Mouse (Mus musculus): ENCODE results near the gene Utp18.
"Not testable (repeated sequence)": the region's sequence is repeated elsewhere in the genome, so short reads cannot be mapped to it uniquely, and the experiment has no call there.

Utp18 gene

DNA sequence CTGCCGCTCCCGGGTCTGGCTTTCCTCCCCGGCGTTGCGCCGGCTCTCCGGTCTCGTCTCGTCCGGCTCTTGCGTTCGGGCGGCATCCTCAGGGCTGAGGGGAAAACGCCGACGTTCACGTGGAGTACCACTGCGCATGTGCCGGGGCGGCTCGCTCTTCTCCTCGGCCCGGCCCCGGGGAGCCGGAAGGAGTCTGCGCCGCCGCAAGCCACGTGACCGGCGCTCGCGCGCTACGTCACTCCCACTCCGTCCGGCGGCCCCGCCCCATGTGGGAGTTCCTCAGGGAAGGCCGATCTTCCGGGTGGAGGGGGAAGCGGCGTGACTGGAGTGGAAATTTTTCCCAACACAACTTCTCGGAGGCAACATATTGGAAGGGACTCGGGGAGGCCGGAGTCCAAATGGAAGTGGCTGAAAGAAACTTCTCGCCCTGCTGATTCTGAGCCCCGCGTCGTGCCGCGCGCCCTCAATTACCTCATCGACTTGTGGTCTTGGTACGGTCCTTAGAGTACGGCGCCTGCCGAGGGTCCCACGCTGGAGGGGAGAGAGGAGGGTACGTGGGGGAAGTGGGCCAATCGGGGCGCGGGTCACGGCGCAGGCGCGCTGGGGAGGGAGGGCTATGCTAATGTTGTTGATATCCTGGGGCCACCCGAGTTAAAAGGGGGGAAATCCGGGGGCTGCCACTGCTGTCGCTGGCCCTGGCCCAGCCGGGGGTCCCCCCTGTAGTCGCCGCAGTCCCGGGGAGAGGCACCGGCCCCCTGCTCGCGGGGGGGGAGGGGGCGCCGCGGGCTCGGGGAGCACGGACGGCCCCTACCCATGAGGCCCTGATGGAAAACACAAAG, at the start of gene Utp18, which contains the start of gene Mbtd1:
Utp18 (minus strand) TSS at position 195 of the 839 bp plus-strand sequence.
Mbtd1 (plus strand) TSS at position 281 of the 839 bp plus-strand sequence.
- peak; percentile 98 for DNase-seq

DNA sequence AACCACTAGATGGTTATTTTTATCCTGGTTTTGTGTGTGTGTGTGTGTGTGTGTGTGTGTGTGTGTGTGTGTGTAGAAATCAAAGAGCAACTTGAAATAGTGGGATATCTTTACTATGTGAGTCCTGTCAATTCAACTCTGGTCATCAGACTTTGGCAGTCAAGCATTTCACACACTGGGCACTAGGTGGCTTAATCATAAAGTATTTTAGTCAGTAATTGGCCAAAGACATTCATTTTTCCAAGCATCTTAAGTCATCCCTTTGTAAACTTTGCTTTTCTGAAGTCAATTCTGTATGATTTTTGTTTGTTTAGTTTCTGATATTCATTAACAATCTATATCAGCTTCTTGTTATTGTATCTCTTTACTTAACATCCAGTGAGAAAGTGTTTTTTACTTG, 43.5 kb upstream of the Utp18 start:
- no peak for DNase-seq

DNA sequence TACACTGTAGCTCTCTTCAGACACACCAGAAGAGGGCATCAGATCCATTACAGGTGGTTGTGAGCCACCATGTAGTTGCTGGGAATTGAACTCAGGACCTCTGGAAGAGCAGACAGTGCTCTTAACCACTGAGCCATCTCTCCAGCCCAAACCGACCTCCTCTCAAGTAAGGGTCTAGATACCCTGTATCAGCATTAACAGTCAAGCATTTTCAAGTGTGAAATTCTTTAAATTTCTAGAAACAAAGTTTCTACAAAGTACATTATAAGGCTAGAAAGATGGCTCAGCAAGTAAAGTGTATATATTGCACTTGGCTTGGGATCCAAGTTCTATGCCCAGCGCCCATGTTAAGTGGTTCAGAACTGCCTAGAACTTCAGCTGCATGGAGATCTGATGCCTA, 29.5 kb upstream of the Utp18 start:
- DNase-seq: not testable (repeated sequence)

DNA sequence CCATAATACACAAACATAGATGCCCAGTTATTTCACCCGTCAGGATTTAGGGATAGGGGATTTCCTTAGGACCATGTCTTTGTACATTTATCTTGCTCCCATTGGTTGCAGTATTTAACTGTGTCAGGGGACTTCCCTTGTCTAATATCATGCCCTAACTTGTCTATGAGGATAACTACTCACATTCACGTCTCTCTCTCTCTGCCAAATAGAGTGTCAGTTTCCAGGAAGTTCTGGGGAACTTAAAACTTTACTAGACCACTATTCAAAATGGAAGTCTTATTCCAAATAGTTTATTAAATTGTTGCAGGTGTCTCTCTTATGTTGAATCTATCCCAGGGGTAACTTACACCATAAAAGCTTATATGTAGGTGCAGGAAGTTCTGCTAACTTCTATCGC, 26.0 kb upstream of the Utp18 start:
- no peak for DNase-seq

DNA sequence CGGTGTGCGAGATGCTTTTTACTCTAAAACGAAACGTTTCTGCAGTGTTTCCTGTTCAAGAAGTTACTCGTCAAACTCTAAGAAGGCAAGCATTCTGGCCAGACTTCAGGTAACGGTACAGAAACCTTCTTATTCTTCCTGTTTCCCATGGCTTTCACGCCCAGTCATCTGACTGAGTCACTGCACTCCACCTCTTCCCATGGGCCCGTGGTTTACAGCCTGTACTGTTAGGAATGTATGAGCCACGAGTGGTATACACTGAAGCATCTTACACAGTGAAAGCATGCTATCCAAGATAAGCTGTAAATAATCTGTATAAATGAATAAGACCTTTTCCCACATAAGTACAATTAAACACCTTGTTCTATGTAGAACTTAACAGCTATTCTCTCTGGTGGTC, 23.3 kb upstream of the Utp18 start:
- no peak for DNase-seq

DNA sequence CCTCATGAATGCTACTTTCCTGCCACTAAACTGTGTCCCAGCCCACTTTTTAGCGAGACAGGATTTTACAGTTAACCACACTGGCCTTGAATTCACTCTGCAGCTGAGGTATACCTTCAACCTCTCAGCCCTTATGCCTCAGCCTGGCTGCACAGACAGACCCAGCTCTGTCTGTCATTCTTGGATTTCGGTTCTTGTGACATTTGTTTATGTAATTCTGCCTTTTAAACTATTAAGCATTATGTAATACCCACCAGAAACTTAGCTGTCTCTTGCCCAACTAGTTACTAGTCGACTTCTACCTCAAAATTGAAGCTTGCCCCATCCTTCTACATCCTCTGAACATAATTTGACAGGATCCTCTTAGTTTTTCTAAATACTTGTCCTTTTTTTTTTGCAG, 22.3 kb upstream of the Utp18 start:
- no peak for DNase-seq

DNA sequence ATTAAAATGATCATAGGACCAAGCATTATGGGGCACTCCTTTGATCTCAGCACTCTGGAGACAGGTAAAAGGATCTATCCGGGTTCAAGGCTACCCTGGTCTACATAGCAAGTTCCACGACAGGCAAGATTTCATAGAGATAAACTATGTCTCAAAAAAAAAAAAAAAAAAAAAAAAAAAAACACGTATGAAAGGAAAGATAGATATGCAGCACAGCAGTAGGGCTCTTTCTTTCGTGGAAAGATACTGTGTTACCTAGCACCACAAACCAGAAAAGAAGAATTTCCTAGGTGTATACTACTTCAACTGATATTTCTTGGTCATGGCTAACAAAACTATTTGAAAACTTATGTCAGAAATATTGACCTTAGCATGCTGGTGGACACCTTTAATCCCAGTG, 21.3 kb upstream of the Utp18 start:
- no peak for DNase-seq

DNA sequence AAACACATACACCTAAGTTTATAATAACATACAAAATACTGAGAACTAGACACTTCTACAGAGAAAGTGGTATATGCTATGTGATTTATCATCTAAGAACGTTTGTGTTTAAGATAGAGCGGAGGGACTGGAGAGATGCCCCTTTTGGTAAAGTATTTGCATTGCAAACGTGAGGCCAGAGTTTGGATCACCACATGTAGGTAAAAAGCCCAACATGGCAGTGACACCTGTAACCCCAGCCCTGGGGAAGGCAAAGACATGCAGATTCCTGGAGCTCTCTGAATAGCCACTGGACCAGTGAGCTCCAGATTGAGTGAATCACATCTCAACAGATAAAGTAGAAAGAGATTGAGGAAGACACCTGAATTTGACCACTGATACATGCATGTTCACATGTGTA, 12.2 kb upstream of the Utp18 start:
- no peak for DNase-seq

DNA sequence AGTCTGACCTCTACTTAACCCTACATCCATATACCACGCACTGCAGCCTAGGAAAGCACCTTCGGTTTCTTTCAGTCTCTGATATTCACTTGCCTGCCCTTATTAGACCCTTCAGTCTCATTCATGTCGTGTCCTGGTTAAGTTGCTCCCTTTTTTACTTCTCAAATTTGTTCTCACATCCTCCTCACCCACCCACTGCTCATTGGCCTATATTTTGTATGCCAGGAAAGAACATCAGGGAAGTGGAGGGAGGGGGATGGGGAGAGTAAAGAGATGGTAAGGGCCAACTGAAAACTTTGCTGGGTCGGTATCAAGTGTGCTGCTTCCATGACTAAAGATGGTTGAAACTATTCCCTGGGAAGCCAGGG, 1.5 kb upstream of the Utp18 start:
- DNase-seq: peak; percentile 21

DNA sequence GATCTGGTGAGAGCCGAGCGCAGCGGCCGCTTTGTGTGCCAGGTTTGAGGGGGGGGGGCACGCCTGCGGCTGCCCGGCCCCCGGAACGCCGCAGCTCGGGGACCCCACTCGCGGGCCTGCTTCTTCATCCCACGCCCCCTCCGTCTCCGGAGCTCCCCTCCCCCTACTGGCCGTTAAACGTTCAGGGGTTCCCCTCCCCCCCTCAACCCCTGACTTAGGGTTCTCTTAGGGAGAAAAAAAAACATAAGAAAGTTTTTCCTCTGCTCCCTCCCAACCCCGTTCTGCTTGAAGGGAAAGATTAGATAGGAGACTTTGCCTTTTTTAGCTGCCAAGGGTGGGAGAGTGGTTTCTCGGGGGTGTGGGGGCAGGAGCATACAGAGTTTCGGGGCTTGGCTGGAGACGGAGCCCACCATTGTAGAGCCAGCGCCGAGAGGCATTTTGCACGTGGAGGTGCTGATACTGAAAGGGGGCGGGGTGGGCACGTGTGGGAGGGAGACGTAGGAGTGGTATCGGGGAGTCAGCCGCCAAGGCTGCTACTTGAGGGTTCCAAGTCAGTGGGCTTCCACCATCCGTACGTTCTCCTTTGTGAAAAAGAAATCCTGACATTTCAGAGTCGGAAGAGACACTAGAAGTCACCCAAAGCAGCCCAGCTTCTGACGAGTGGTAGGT, 979 bp upstream of the Utp18 start:
- DNase-seq: peak; percentile 18

DNA sequence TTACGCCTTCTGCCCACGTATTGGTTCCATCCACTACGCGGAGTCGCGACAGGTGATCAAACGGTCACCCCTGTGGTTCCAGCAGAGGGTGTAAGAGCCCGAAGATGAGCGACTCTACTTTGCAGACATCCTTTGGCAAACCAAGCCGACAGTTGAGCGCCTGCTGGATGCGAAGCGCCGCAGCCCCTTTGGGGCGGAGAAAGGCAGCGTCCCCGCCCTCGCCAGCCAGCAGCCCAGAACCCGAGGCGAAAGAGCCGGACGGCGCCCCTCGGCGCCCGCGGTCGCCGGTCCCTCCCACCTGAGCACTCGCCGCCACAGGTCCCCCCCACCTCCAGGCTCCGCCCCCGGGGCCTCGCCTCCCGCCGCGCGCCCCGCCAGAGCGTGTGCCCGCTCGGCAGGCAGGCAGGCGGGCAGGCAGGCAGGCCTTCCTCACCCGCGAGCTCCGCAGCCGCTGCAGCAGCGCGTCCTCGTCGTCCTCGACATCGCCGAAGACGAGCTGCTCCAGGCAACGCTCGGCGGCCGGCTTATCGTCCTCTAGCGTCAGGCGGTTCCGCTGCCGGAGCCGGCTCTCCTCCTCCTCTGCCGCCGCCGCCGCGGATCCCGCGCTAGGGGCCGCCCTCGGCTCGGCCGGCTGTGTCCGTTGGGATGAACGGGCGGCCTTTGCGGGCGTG, 530 bp downstream of the Utp18 start:
- DNase-seq: peak; percentile 52

DNA sequence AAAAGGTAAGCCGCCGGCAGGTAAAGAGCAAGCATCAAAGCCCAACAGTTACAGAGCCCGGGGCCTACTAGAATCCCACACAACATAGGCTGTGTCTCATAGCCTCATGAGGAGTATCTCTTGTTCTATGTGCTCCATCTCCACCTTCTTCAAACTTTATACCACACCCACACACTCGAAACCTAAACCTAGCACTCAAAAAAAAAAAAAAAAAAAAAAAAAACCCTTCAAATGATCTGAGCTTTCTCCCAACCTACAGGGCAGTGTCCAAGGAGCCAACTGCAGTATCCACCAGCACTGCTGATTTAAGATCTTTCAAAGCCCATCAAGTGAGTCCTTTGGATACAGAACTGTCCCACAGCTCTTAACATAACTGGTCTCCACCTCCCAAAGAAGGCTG, 1.5 kb downstream of the Utp18 start:
- no peak for DNase-seq

DNA sequence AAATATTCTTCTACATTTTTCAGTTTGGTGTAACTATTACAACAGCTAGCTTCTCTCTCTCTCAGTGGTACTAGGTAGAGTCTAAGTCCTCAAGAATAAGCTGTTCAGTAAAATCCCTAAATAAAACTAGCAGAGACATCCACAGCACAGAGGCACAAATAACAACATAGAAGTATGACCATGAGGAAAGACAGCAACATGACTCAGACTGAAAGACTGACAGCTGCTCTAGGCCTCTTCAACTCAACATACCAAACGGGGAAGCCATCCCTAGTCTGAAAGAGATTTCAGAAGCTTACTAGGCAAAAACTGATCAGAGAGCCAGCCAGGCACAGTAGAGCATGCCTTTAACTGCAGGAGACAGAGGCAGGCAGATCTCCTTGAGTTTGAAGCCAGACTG, 22.9 kb downstream of the Utp18 start:
- no peak for DNase-seq

DNA sequence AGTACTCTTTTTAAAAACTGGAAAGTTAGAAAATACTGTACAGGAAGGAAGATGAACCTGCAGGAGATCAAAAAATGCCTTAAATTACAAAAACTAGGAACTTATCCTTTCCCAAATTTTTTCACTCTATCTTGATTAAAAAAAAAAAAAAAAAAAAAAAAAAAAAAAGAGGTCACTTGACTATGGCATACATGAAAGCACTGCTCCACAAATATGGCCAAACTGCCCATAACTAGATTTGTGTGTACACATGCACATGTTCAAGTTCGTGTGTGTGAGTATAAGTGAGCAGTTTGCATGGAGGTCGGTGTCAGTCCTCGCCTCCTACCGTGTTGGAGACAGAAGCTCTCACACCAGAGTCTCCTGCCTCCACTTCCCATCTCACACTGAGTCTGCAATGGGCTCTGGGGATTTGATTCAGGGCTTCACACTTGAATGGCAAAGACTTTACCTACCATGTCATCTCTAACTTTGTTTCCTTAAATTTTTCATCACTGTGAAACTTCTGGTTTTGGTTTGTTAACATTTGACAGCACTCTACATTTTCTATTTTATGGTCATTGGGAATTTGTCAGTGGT, 23.4 kb downstream of the Utp18 start:
- no peak for DNase-seq

DNA sequence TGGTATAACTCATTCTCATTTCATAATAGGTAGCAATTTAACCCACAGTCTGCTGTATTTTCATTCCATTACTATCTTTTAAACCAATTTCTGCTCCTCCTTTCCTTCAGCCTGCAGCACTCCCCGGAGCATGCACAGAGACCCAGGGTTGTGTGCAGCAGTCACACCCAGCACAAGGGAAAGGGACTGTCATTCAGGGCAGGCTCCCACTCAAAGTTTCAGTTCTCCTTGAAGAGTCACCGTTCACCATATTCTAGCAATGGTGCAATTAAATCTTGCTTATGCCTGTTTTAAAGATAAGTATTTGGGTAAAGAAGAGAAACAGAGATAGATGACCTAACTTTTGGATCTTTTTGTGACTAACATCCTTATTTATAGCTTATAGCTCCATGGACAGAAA, 24.4 kb downstream of the Utp18 start:
- no peak for DNase-seq

DNA sequence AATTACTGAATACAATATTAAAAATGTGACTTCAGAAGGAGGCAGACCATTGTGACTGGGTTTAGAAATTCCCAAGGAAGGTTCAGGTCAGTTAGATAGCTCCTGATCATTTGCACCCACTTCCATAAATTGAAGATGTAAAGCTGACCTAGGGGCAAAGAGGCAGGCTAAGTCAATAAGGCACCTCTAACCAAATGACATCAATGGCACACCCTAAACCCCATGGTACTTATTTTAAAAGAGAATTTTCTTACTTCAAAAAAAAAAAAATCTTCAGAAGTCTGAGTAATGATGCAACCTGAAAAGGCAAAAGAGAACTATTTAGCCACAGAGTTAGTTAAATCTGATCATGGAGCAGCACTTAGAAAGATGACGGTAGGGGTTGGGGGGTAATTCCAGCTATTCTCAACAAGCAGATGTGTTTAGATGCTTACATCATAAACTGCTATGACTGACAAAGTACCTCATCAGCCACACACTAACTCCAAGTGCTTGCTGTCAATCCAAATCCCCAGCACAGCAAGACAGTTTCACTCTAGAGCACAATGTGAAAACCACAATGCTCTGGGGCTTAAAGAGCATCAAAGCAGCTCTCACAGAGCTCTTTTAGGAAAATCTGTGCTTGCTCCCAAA, 24.9 kb downstream of the Utp18 start:
- DNase-seq: no peak

DNA sequence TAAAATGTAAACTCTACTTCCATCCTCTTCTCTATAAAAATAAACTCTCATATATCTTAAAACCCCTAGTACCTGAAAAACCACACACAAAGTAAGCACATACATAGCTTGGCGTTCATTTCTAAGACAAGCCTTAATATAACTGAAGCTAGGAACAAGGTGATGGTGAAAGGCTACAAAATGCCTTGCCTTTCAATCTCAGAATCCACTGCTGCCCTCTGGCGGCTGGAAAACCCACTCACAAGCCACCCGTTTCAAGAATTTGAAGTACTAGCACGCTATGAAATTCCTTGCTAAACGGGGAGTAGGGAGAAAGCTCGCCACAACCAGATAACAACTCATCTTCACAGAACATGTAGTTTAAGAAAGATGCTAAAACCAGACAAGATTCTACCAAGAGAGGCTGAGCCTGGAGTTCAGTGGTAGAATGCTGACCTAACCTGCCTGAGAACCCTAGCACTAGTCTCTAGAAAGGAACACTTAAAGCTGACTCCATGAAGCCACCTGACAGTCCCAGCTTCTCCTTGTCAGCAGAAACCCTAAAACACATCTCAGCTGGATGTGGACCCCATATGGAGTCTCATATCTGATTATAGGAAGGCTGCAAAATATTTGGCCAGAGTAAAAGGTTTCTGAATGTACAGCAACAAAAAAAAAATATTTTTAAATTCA, 29.1 kb downstream of the Utp18 start:
- peak; percentile 71 for DNase-seq

DNA sequence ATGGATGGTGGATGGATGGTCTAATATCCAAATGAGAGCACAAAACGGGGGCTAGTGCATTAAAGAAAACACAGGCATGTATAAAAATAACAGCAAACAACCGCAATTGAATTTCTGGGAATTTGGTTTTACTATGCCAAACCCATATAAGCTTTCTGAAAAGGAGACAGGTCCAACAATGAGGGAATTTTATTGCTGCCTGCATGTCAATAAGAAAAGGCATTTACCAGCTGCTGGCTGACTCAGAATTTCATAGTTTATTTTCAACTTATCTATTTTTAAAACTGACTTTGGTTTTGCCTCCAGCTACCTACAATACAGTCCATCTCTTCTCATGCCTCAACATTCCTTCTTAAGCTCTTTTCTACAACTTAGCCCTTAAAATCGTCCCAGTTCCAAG, 33.0 kb downstream of the Utp18 start:
- no peak for DNase-seq

DNA sequence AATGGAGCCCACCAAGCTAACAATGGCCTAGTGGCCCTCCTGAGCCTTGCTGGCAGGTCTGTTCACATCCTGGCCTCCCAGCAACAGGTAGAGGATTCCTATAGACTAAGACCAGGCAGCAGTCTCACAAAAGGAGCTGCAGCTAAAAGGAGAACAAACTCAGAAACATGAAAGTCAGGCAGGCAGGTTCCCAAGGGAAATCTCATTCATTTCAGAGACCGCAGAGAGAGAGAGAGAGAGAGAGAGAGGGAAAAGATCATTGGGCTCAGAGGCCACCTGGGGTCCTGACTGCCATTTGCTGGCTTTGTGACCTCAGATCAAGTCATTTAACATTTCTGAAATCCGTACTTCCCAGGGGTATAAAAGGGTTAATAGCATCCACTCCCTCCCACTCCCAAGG, 38.2 kb downstream of the Utp18 start:
- DNase-seq: no peak

DNA sequence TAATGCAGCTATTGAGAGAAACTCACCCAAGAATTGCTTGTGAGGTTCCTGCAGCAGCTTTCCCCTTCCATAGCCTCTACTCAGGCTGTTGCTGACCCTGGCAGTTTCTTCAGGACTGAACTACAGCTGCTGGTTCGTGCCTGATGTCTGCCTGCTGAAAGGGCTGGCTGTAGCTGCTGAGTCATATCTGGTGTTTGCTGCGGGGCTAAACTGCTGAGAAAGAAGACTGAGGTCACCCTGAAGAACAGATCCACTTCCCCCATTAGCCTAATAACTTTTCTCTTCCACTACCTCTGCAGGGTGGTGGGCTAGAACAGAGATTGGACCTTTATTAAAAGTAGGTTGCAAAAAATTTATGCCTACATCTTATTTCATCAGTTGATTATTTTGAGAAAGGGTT, 49.8 kb downstream of the Utp18 start:
- DNase-seq: no peak

DNA sequence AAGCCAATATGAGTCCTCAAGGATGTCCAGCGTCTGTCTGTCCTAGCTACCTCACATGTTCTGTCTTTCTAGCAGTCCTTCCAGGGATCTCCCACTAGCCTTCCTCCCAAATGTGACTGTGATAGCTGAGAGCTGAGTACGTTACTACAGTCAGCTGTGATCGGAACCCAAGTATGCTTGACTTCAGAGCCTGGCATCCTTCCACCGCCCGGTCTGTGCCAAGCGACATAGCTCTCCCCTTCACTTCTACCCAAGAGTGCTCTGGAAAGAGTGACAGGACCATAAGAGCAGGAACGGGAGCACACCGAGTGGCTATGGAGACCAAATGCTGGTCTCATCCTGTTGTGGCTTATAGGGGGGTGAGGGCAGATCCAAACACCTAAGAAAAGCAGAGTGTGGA, 55.6 kb downstream of the Utp18 start:
- DNase-seq: no peak

DNA sequence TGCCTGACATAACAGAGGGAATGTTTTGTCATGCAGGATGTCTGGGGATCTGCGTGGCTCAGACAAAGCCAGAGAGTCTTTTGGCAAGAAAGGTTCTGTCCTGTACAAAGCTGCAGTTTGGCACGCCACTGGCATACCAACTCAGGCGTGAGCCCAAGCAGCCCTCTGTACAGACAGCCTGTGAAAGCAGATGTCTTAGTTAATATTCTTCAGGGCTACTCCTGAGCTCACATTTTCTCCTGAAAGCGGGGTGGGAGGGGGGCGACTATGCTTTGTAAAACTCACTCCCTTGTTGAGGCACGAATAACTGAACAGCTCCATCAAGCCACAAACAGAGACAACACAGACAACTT, 56.3 kb downstream of the Utp18 start:
- no peak for DNase-seq
